Mouse (Mus musculus) left cerebral cortex, postnatal 4 days (tissue): ENCODE data around the gene Prim2. TPM values are rescaled to one million over a fixed set of nuclear protein-coding genes. Genes with fewer than 3 reads are reported as not detected.
A peak's percentile ranks its signal among the peaks of the same experiment; 100 is the strongest.

Experiments used
- DNase-seq: peaks from one replicate; pipeline ENCODE4 v3.0.0-alpha.2; 2022
- intact Hi-C: fragments of 180-260 bp; cut with DNase I; formaldehyde crosslinking; loops from one replicate; pipeline ENCODE4 v1.15.1; 2025
- total RNA-seq, 2 experiments: library from RNA; stranded (reverse); gene quantifications; 2 replicates each; pipeline ENCODE4 v1.2.3; 2021

The Prim2 gene
- total RNA-seq, 2 experiments from 2014 or later, result 14.5 to 15.9 TPM

- intact Hi-C loops, result no loop called here
- no peak for DNase-seq
These were observed 105.6 kb downstream of the Prim2 start for GRCm38 (mm10) chr1:33564032-33564431.

- intact Hi-C loops, result no loop called here
- no peak for DNase-seq
These were observed 106.0 kb downstream of the Prim2 start for GRCm38 (mm10) chr1:33563611-33564010.

GRCm38 (mm10) chr1:33556638-33557037 lies 113.0 kb downstream of the Prim2 start:
- DNase-seq, result no peak
- intact Hi-C loops, result no loop called here

- DNase-seq, result no peak
- intact Hi-C loops, result no loop called here
These were observed 114.0 kb downstream of the Prim2 start for GRCm38 (mm10) chr1:33555626-33556025.

GRCm38 (mm10) chr1:33551350-33551749 lies 118.2 kb downstream of the Prim2 start:
- intact Hi-C loops, result no loop called here
- no peak for DNase-seq

- DNase-seq, result no peak
- intact Hi-C loops, result no loop called here
These were observed 127.9 kb downstream of the Prim2 start for GRCm38 (mm10) chr1:33541708-33542107.

- intact Hi-C loops, result no loop called here
- no peak for DNase-seq
These were observed 131.6 kb downstream of the Prim2 start for GRCm38 (mm10) chr1:33537948-33538347.

- intact Hi-C loops, result no loop called here
- DNase-seq, result no peak
These were observed 133.2 kb downstream of the Prim2 start for GRCm38 (mm10) chr1:33536272-33537004.

GRCm38 (mm10) chr1:33535140-33535686 lies 134.4 kb downstream of the Prim2 start:
- intact Hi-C loops, result no loop called here
- no peak for DNase-seq

- no peak for DNase-seq
- intact Hi-C loops, result no loop called here
These were observed 137.7 kb downstream of the Prim2 start for GRCm38 (mm10) chr1:33531860-33532259.

GRCm38 (mm10) chr1:33531097-33531856 lies 138.3 kb downstream of the Prim2 start:
- intact Hi-C loops, result no loop called here

GRCm38 (mm10) chr1:33530491-33530890 lies 139.1 kb downstream of the Prim2 start:
- DNase-seq, result no peak
- intact Hi-C loops, result no loop called here

More at GRCm38 (mm10) chr1:33531097-33531856, 138.3 kb downstream of the Prim2 start:
- DNase-seq, result no peak

GRCm38 (mm10) chr1:33529543-33530232 lies 139.9 kb downstream of the Prim2 start:
- no peak for DNase-seq
- intact Hi-C loops, result no loop called here

GRCm38 (mm10) chr1:33527352-33527863 lies 142.2 kb downstream of the Prim2 start:
- intact Hi-C loops, result no loop called here
- DNase-seq, result no peak

GRCm38 (mm10) chr1:33523223-33523622 lies 146.4 kb downstream of the Prim2 start:
- DNase-seq, result no peak
- intact Hi-C loops, result no loop called here

- DNase-seq, result no peak
- intact Hi-C loops, result no loop called here
These were observed 154.5 kb downstream of the Prim2 start for GRCm38 (mm10) chr1:33515124-33515523.

- intact Hi-C loops, result no loop called here
- DNase-seq, result no peak
These were observed 158.3 kb downstream of the Prim2 start for GRCm38 (mm10) chr1:33511310-33511709.

GRCm38 (mm10) chr1:33504371-33504770 lies 165.2 kb downstream of the Prim2 start:
- intact Hi-C loops, result no loop called here
- DNase-seq, result no peak

GRCm38 (mm10) chr1:33502890-33503289 lies 166.7 kb downstream of the Prim2 start:
- intact Hi-C loops, result no loop called here
- DNase-seq, result no peak

- no peak for DNase-seq
- intact Hi-C loops, result no loop called here
These were observed 167.3 kb downstream of the Prim2 start for GRCm38 (mm10) chr1:33502298-33502697.

- intact Hi-C loops, result no loop called here
- DNase-seq, result peak; percentile 27
These were observed 169.5 kb downstream of the Prim2 start for GRCm38 (mm10) chr1:33500111-33500510.
